8 mouse cellular contexts compared by ENCODE assay signal in the genomic region with DNA sequence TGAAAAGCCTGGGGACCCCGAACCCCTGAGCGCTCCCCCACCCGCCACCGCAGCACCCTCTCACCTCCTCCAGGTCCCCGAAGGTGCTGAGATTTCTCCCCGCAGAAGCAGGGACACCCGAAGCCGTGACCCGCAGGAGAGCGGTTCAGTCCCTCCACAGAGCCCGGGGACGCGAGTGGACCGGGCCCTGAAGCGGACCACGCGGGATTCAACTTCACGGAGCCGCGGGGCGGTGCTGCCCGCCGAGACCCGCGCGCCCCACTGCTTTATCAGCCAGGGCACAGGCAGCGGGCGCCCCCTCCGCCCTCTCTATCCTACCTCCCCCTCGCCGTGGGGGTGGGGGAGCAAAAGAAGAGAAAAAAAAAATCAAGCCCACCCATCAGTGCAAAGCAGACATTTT. TPM values are rescaled to one million over a fixed set of nuclear protein-coding genes. Genes with fewer than 3 reads are reported as not detected.
A peak's percentile ranks its signal among the peaks of the same experiment; 100 is the strongest.
DNase-seq lines count a peak whose midpoint lies in the region; ATAC-seq and TF ChIP-seq lines count a peak whose summit lies in the region.

No protein-coding gene starts in this region.

- DNase-seq in gastrocnemius, adult 2 months, result no peak
- DNase-seq in gastrocnemius, postnatal 25 days, result no peak
- no peak for DNase-seq in neural tube, embryonic 11.5 days (ENCODE audit: low spot score)
- no peak for DNase-seq in neural tube, embryonic 10.5 days (ENCODE audit: extremely low spot score, low spot score)
- DNase-seq in layer of hippocampus, adult 9-10 months (ENCODE audit: low spot score), result no peak

- TF ChIP-seq POLR2A in olfactory bulb, adult 2 months (IDR thresholded peaks at IDR 0.05; ENCODE audit: insufficient read depth, low read depth, low read length), result no peak

- H3K27ac ChIP-seq in gastrocnemius, adult 2 months, result no peak overlapping the region
- no peak overlapping the region for H3K27ac ChIP-seq in neural tube, embryonic 11.5 days (ENCODE audit: low read depth, low read length)
- no peak overlapping the region for H3K27ac ChIP-seq in intestine, postnatal 0 days (ENCODE audit: low read depth, low read length)
- H3K27ac ChIP-seq in olfactory bulb, adult 2 months (ENCODE audit: insufficient read depth, low read depth, low read length), result 0 out of 2 replicates have a peak overlapping the region, but pooled peaks have one; percentile 16

- no peaks in the 10 kb centered on the region for H3K27me3 ChIP-seq in neural tube, embryonic 11.5 days (ENCODE audit: control insufficient read depth, insufficient read depth, low read length)
- no peaks in the 10 kb centered on the region; the same call in 1 of the 2 replicates for H3K27me3 ChIP-seq in intestine, postnatal 0 days (replicated peaks; ENCODE audit: control insufficient read depth, insufficient read depth, low read length)

- no peaks in the 10 kb centered on the region for H3K4me1 ChIP-seq in neural tube, embryonic 11.5 days (ENCODE audit: control insufficient read depth, insufficient read depth, low read length)
- H3K4me1 ChIP-seq in intestine, postnatal 0 days (replicated peaks; ENCODE audit: control insufficient read depth, insufficient read depth, low read length), result no peaks in the 10 kb centered on the region
- peaks cover 9% of the 10 kb centered on the region; the same call in 1 of the 2 replicates for H3K4me1 ChIP-seq in olfactory bulb, adult 2 months (ENCODE audit: control insufficient read depth, insufficient read depth, low read length)

- WGBS in neural tube, embryonic 11.5 days, result 1% methylated on average over 16 of the region's 31 CpGs
- under 1% methylated on average over 31 of the region's 31 CpGs for WGBS in intestine, postnatal 0 days
- WGBS in olfactory bulb, adult 2 months, result under 1% methylated on average over 31 of the region's 31 CpGs

- peak overlapping the region; percentile 67 for H3K4me3 ChIP-seq in gastrocnemius, adult 2 months
- peak overlapping the region; percentile 67 for H3K4me3 ChIP-seq in neural tube, embryonic 11.5 days (ENCODE audit: low read depth, low read length)
- H3K4me3 ChIP-seq in intestine, postnatal 0 days (ENCODE audit: low read depth, low read length), result peak overlapping the region; percentile 53
- H3K4me3 ChIP-seq in olfactory bulb, adult 2 months (ENCODE audit: insufficient read depth, low read depth, low read length), result peak overlapping the region; percentile 80

- intact Hi-C loops in gastrocnemius, adult 2 months (cut with DNase I), result no loop called here

- H3K9me3 ChIP-seq in neural tube, embryonic 11.5 days (ENCODE audit: control insufficient read depth, low read length), result no peaks in the 10 kb centered on the region
- no peaks in the 10 kb centered on the region for H3K9me3 ChIP-seq in intestine, postnatal 0 days (ENCODE audit: control insufficient read depth)

- H3K4me2 ChIP-seq in neural tube, embryonic 11.5 days (ENCODE audit: low read depth), result peak overlapping the region; percentile 99
- peak overlapping the region; percentile 95 for H3K4me2 ChIP-seq in intestine, postnatal 0 days (replicated peaks; ENCODE audit: low read depth)

- no peaks in the 10 kb centered on the region for H3K36me3 ChIP-seq in neural tube, embryonic 11.5 days (ENCODE audit: control insufficient read depth, insufficient read depth, low read length)
- no peaks in the 10 kb centered on the region for H3K36me3 ChIP-seq in intestine, postnatal 0 days (ENCODE audit: control insufficient read depth, insufficient read depth)

- peak overlapping the region; percentile 75 for H3K9ac ChIP-seq in neural tube, embryonic 11.5 days (ENCODE audit: low read length)
- no peak overlapping the region for H3K9ac ChIP-seq in intestine, postnatal 0 days (ENCODE audit: low read depth, low read length)

- TF ChIP-seq CTCF in gastrocnemius, adult 2 months (IDR thresholded peaks at IDR 0.05), result no peak
- no peak for TF ChIP-seq CTCF in intestine, postnatal 0 days (IDR thresholded peaks at IDR 0.05; ENCODE audit: low read depth)
- no peak for TF ChIP-seq CTCF in olfactory bulb, adult 2 months (IDR thresholded peaks at IDR 0.05; ENCODE audit: insufficient read depth, low read depth, low read length)

- ATAC-seq in neural tube, embryonic 11.5 days (ENCODE audit: insufficient read depth, low FRiP score, low TSS enrichment), result peak; percentile 54; the same call in 1 of the 2 replicates
- ATAC-seq in intestine, postnatal 0 days, result 0 out of 2 replicates have a peak, but pooled peaks have one; percentile 30
- ATAC-seq in activated CD4-positive, CD25-positive, alpha-beta regulatory T cell, adult 4 months, result no peak

RNA-seq across cellular contexts. Expression of a gene that starts 0.4 kb away (rescaled TPM):
- under 1 TPM in 1 of 2 experiments, not detected in 1; 0.11 TPM for total RNA-seq in gastrocnemius, adult 2 months (2021)
- under 1 TPM; 0.05 to 0.28 TPM for total RNA-seq in gastrocnemius, postnatal 25 days (2021)
- 2.0 and 3.1 TPM in 2 replicates for polyA plus RNA-seq in neural tube, embryonic 11.5 days (2014; fragmentation: Nextera tagmentation; extraction: Ambion mirVana)
- 1.2 and 1.3 TPM in 2 replicates for polyA plus RNA-seq in intestine, postnatal 0 days (2015; fragmentation: Nextera tagmentation; extraction: Ambion mirVana)
- polyA plus RNA-seq in olfactory bulb, adult 2 months (2012; ENCODE audit: insufficient read depth, insufficient read length, low replicate concordance, missing spikeins), result not detected in 2 replicates
- not detected for polyA plus RNA-seq in activated CD4-positive, CD25-positive, alpha-beta regulatory T cell, adult 4 months (2017; shearing (Covaris generic))
